Mouse (Mus musculus) erythroid progenitor cell, adult 5-6 weeks (primary cell): Measurements from ENCODE around the gene Vipr1. TPM values are rescaled to one million over a fixed set of nuclear protein-coding genes. Genes with fewer than 3 reads are reported as not detected.
"Not testable (repeated sequence)": the region's sequence is repeated elsewhere in the genome, so short reads cannot be mapped to it uniquely, and the experiment has no call there.

ENCODE experiments used
- ATAC-seq: replicated peaks from 2 replicates; pipeline ENCODE4 v1.8.0; 2016; ENCODE audit warnings: moderate number of reproducible peaks, mild to moderate bottlenecking, moderate TSS enrichment, inconsistent platforms; ENCODE audit not compliant: poor library complexity, low FRiP score, severe bottlenecking
- total RNA-seq, 2 experiments: library from RNA; stranded (forward) in 1 of 2; stranded (reverse) in 1 of 2; fragments of 150-400 nt in 1 of 2; fragments of 186-747, 209-891 nt in 1 of 2; gene quantifications; 2 replicates each; pipeline versions ENCODE4 v1.2.3 to v1.2.4; 2015 to 2017; ENCODE audit warnings: low replicate concordance in 2 of 2

Vipr1 gene
- total RNA-seq (2015; ENCODE audit: low replicate concordance) = 0.36 TPM in 1 of 2 replicates, not detected in the other
- 0.64 TPM in 1 of 2 replicates, not detected in the other for total RNA-seq (2017; ENCODE audit: low replicate concordance)

DNA sequence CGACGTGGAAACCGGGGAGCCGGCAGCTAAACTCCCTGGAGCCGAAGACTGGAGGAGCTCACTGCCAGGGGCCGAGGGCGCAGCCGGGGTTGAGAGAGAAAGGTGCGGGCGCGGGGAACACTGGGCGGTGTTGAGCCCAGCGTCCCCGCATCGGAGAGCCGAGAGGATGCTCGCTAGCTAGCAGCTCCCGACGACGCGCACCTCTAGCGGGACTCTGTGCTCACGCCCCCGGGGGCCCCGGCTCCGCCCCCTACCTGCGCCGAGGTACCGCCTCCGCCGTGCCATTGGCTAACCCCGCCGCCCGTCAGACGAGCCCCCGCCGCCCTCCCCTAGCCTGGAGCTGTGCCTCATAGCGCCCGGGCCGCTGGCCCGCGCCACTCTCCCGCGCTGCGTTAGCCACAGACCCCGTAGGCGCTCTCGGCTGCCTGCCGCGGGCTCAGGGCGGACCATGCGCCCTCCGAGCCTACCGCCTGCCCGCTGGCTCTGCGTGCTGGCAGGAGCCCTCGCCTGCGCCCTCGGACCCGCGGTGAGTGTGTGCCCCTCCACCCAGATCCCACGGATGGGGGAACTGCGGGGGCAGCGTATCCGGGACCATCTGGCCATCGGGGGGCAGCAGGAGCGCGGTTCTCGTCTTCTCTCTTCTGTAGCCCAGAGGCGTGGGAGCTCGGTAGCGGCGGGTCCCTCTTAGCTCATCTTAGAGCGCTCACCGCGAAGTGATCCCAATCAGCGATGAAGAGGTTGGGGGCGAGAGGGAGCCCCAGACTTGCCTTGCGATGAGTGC, at the start of gene Vipr1:
Vipr1 (plus strand) TSS at position 316 of the 781 bp plus-strand sequence.
- ATAC-seq = no peak

DNA sequence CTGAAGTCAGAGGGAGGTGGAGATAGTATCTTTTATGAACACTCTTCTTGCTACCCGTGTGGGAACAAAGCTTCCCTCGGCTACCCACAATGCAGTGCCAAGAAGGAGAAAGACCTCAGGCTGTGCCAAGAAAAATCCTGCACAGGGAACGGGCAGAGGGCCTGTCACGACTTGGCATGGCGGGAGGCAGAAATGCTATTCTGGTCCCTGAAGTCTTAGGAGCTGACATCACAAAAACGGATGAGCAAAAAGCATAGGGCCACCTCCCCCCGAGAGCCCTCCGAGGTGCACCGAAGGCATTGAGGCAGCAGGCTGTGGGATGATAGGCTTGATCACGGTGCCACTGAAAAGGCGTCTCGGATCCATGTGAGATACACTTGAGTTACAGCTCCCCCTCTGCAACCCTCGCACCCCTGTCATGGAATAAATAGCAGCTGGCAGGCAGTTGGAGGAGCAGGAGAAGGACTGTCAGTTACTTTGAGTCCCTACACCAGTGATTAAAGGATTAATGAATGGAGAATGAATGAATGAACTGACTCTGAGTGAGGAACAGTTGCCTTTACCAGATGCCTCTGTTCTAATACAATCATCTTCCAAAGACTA, 49.5 kb upstream of the Vipr1 start:
- ATAC-seq = no peak

DNA sequence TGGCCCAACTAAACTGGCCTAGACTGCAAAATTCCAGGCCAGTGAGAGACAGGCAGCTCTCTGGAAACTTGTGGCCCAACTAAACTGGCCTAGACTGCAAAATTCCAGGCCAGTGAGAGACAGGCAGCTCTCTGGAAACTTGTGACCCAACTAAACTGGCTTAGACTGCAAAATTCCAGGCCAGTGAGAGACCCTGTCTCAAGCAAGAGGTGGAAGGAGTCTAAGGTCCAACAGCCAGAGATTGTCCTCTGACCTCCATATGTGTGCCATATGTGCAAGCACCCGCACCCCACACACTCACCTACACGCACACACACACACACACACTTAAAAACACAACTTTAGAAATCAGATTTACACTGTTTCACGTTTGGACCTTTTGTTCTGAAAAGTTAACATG, 48.7 kb upstream of the Vipr1 start:
- not testable (repeated sequence) for ATAC-seq

DNA sequence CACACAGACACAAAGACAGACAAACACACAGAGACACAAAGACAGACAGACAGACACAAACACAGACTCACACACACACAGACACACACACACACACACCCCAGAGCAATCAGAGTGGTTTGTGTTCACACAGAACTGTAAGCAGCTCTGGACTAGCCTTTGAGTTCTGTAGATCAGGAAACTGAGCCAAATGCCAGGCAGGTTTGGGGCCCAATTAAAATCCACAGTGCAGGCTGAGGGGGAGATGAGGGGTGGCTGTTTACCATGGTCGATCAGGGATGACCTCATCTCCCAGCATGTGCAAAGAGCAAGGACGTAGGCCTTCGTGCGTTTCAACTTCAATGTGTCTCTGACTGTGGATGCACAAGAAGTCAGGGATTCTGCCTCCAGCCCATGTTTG, 47.7 kb upstream of the Vipr1 start:
- ATAC-seq = no peak

DNA sequence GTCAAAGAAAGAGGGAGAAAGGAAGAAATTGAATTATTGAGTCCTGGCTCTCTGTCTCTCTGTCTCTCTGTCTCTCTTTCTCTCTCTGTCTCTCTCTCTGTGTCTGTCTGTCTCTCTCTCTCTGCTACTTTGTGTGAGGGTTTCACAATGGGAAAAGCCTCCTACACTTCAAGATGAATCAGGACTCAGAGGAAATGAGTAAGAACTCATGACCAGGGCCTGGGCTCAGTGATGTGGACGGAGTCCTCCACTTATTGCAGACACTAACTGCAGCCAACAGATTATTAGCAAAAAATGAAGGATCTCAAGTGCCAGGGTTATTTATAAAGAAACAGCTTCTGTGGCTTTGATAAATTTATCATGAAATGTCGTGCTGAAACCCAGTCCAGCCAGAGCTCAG, 44.4 kb upstream of the Vipr1 start:
- no peak for ATAC-seq

DNA sequence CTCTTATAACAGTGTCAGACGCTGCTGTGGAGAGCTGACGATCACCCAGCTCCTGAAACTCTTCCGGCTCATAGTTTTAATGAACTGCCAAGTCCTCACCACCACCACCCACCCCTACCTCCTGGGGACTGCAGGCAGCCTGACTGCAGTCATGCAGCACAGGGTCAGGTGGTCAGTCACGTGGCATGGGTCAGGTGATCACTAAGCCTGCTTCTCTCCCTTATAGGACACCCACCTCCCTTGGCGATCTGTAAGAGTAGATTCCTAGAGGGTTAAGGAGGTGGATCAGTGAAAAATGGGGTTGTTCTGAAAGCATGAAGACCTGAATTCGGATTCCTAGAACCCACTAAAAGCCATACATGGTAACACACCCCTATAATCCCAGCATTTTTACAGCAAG, 43.0 kb upstream of the Vipr1 start:
- ATAC-seq = no peak

DNA sequence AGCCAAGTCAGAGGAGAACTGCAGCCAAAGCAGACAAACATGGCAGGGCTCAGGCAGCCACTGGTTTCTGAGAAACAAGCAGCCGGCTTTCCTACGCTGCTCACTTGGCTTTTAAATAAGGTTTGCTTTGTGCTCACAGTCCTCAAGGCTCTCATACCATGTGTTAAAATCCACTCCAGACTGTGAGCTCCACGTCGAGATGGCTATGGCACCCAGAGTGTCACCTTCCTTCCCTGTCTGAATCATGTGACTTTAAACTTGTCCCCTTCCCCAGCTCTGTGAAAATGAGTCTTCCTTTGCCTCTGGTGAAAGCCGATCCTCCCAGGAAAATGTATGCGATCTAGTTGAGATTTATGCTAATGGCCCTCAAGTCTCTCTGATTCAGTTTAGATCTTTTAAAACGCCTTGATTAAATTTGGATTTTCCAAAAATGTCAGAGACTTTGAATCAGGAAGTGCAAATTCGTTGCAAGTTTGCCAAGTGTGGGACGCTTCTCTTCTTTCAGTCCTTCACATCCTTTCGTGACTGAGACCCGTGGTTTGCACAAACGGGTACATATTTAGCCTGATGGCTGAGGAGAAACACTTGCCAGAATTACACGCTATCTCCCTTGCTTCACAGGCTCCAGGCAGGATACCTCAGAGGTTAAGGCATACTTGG, 42.2 kb upstream of the Vipr1 start:
- no peak for ATAC-seq

DNA sequence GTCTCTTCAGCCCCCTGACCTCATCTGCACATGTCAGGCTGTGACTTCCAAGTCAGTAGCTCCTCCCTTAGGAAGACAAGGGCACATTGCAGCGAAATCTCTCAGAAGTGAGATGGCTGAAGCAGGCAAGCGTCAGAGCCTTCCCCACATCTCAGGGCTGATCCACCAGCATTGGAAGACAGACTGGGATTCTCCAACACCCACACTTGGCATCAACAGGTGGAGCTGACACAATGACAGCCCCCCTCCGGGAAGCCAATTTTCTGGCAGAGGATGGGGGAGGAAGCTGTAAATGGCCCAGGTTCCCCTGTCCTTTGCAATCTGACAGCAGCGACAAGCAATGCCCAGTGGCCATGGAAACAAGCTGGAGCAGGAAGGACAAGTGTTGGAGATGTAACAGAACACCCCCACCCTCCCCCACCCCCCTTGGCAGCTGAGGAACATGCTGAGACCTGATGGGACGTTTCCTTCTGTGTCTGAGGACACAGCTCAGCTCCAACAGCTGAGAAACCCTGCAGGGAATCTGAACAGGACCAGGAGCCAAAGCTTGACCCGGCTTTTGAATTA, 41.6 kb upstream of the Vipr1 start:
- ATAC-seq = no peak

DNA sequence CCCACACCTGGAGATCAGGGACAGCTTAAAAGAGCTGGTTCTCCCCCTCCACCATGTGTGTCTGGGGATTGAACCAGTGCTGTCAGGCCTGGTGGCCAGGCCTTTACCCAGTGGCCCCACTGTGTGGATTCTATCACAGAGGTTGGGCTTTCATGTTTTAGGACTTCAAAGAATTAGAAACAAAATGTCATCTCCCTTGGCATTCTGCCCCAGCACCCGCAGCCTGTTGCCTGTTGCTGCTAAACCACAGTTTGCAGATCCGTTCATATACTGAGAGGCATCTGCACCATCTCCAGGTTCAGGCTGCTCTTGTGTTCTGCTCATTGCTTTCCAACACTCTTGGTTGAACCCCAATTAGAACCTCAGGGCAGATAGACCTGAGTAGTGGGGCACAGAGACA, 40.1 kb upstream of the Vipr1 start:
- ATAC-seq = no peak

DNA sequence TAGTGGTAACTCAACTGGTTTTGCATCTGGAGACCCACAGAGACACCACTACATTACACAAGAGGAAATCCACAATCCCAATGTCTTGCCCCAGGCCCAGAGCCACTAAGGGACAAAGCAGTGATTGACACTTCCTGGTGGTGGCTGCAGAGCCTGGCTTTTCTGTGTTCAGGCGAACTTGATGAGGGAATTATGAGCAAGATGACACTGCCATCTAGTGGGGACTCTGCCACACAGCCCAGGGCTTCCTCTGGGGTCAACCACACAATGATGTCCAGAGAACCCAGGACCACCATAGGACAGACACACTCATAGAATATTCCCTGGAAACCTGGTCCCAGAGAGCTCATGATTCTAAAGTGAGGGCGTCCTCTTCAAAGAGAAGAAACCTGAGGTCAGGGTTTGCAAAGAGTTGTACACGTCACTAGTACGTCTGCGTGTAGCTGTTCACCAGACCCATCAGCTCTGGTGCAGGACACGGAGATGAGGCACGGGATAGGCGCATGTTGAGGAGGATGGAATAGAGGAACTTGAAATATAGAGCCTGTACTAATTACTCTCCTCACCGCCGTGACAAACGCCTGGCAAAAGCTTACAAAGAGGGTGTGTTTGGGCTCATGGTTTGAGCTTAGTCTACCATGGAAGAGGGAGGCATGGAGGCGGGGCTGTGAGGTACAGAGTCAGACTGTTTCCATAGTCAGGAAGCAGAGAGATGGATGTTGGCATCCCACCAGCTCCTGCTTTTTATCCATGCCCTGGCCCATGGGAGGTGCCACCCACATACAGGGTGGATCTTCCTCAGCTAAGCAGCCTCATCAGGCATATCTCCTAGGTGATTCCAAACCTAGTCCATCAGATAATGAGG, 36.9 kb upstream of the Vipr1 start:
- no peak for ATAC-seq

DNA sequence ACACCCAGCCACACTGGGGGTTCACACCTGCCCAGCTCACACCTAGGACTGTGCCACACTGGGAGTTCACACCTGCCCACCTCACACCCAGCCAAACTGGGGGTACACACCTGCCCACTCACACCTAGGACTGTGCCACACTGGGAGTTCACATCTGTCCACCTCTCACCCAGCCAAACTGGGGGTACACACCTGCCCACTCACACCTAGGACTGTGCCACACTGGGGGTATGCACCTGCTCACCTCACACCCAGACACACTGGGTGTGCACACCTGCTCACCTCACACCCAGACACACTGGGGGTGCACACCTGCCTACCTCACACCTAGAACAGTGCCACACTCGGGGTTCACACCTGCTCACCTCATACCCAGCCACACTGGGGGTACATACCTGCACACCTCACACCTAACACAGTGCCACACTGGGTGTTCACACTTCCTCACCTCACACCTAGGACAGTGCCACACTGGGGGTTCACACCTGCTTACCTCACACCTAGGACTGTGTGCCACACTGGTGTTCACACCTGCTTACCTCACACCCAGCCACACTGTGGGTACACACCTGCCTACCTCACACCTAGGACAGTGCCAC, 35.9 kb upstream of the Vipr1 start:
- no peak for ATAC-seq

DNA sequence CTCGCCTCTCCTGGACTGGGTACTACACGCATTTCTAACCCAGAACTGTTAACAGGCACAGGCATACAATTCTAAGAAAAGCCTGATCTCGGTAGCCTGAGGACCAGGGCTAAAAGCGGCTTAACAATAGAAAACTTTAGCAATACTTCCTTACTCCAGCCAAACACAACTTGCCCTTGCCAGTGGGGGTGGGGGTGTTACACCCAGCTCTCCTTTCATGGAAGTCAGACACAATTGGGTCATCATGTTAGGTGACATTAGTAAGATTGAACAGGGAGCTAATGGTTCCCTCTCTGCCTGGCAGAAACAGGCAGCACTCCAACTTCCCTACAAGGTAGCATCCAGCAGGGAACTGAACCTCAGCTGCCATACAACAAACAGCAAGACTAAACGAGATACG, 33.1 kb upstream of the Vipr1 start:
- ATAC-seq = no peak

DNA sequence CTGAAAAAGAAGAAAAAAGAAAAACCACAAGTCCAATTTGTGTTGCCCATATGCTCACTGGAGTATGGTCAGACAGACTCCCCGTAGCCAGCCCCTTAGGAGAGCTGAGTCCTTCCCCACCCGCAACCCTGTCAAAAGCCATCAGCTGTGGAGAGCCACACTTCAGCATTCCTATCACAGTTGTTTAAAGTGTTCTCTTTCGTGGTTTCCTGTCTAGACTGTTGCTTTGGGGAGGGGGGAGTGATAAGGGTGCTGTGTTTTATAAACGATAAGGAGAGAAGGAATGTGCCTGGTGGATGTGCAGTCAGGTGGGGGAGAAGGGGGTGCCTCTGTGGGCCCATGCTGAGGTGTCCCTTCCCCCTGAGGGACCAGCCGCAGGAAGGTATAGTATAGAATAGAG, 29.3 kb upstream of the Vipr1 start:
- ATAC-seq = no peak

DNA sequence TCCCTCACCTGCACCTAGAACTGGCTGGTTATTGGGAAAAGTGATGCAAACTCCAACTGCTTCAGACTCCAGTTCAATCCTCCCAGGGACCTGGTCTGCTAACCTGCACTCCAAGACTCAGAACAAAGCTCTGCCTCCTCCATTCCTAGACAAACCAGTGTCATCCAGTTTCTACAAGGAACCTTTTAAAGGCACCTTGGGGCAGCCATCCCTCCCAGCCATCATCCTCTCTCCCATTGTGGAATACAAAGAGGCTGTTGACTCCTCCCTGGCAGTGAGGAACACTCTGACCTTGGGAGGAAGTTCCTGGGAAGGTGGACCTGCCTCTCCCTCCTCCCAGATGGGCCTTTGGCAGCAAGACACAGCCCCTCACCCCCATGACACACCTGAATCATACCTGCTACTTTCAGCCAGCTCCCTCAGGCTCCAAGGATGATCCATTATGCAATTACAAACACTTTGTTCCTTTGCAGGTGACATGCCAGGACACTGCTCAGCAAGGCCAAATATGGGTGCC, 28.2 kb upstream of the Vipr1 start:
- no peak for ATAC-seq

DNA sequence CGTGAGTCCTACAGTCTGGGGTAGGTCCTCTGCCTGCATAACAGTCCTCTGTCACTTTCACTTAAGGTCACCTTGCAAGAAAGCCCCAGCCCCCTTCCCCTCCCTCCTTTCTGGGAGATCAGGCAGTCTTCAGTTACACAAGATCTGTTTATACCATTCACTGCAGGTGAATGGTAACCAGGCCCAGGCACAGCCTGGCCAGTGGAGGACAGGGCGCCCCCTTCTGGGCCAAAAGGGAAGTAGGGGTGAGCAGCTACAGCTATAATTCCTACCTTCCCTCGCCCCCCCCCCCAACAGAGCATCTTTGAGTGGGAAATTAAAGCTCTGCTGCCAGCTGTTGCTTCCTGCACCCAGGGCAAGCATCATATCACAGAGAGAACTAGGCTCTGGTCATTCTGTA, 26.0 kb upstream of the Vipr1 start:
- ATAC-seq = no peak

DNA sequence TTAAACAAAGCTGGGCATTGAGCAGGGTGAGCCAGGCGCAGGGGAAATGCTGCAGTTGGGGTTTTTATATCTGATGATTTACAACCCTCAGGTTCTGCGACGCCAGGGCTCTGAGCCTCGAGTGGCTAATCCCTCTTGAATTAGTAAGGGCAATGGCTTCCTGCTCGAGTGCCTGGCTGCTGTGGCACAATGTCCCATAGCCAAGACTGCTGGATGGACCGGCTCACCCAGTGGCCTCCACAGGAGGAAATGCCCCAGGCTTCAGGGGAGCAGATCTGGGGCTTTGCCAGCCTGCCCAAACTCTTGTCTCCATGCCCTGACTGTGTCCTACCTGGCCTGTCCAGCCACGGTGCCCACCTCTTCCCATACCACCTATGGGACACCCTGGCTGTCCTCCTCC, 23.1 kb upstream of the Vipr1 start:
- no peak for ATAC-seq

DNA sequence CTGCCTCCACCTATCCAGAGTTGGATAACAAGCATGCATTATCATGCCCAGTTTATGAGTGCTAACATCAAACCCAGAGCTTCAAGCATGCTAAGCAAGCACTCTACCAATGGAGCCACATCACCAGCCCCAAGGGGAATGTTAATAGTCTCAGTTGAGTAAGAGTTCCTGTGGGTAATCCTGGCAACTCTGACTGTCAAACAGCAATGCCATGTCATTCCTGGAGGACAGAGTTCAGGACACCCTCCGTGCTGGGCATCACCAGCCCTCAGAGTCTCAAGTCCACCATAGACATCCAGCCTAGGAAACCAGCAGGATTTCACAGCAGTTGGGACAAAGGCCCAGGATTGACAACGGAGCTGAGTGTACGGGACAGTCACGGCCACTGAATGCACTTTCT, 19.3 kb upstream of the Vipr1 start:
- no peak for ATAC-seq

DNA sequence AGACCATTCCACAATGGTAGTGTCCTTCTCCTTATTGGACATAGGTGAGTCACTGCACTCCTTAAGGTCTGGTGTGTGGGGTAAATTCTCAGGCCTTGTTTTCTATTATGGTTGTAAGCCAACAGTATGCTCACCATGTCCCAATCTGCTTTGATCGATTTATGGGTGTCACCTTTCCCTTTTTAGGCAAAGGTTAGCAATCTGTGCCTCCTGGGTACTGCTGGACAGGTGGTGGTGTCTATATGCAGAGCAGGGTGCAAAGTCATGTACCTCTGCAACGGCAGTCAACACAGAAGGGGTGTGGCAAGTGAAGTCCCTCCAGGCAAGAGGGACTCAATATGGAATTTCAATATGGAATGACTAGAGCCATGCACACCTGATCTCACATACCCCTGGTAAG, 17.6 kb upstream of the Vipr1 start:
- ATAC-seq = no peak

DNA sequence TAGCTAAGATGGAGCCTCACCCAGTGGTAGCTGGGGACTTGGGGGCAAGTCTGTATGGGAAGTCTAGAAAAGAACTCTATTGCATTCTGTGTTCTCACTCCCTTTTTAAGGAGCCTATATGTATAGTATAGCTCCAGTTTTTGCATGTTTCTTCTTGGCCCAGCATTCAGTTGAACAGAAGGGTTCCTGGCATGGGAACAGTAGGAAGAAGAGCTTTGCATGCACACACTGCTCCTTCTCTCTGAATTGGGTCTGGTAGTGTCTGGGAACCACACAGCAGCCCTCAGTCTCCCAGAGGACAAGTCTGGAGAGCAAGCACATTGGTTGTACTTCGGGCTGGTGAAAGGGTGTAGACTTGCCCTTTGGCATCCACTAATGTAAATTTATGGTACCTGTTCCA, 11.9 kb upstream of the Vipr1 start:
- no peak for ATAC-seq
